Mouse (Mus musculus) intestine, embryonic 16.5 days (tissue): ENCODE measurements around the gene Gm11567. TPM values are rescaled to one million over a fixed set of nuclear protein-coding genes. Genes with fewer than 3 reads are reported as not detected.
"Not testable (repeated sequence)": the region's sequence is repeated elsewhere in the genome, so short reads cannot be mapped to it uniquely, and the experiment has no call there.

Experiments
- ATAC-seq: fragments of 200-750 bp; cut with Nextera tagmentation; 2 replicates; pipeline ENCODE4 v1.8.0; 2017; ENCODE audit warnings: moderate TSS enrichment, moderate library complexity
- H3K27ac ChIP-seq: fragments of 300-500 bp; sonication (generic); 2 replicates; pipeline ENCODE4 v1.5.1; 2014; ENCODE audit warnings: mild to moderate bottlenecking, low read length
- H3K27me3 ChIP-seq: fragments of 300-500 bp; sonication (generic); replicated peaks from 2 replicates; pipeline ENCODE4 v1.6.1; 2014; ENCODE audit warnings: low read length, control low read depth, mixed read lengths; ENCODE audit not compliant: control insufficient read depth, insufficient read depth
- H3K36me3 ChIP-seq: fragments of 300-500 bp; sonication (generic); 2 replicates; pipeline ENCODE4 v1.6.1; 2014; ENCODE audit warnings: low read length, control low read depth; ENCODE audit not compliant: control insufficient read depth, insufficient read depth
- H3K4me1 ChIP-seq: fragments of 300-500 bp; sonication (generic); 2 replicates; pipeline ENCODE4 v1.6.1; 2014; ENCODE audit warnings: low read length, control low read depth, mixed read lengths; ENCODE audit not compliant: control insufficient read depth, insufficient read depth
- H3K4me2 ChIP-seq: fragments of 300-500 bp; sonication (generic); 2 replicates; pipeline ENCODE4 v1.6.1; 2014; ENCODE audit warnings: low read depth, low read length, control low read depth
- H3K4me3 ChIP-seq: fragments of 300-500 bp; sonication (generic); 2 replicates; pipeline ENCODE4 v1.5.1; 2014; ENCODE audit warnings: mild to moderate bottlenecking, low read length
- H3K9ac ChIP-seq: fragments of 300-500 bp; sonication (generic); 2 replicates; pipeline ENCODE4 v1.6.1; 2014; ENCODE audit warnings: low read depth, low read length
- H3K9me3 ChIP-seq: fragments of 300-500 bp; sonication (generic); 2 replicates; pipeline ENCODE4 v1.6.1; 2016; ENCODE audit warnings: low read length, control low read depth; ENCODE audit not compliant: control insufficient read depth
- WGBS: fragments of 180-500 bp; shearing (Covaris S2); extraction: QIAGEN DNeasy Blood & Tissue Kit; methylation state at CpG from one replicate; pipeline ENCODE4 v1.1.7; 2014; 5-methylcytosine and 5-hydroxymethylcytosine counted together
- polyA plus RNA-seq: library from polyadenylated mRNA; unstranded; fragments of >200 nt; fragmentation: Nextera tagmentation; extraction: Ambion mirVana; gene quantifications from 2 replicates; pipeline ENCODE4 v1.2.1, GENCODE M21; 2015

The Gm11567 gene
- not detected in 2 replicates for polyA plus RNA-seq

- H3K27me3 ChIP-seq, H3K36me3 ChIP-seq, H3K9me3 ChIP-seq, H3K9ac ChIP-seq, H3K4me2 ChIP-seq, ATAC-seq, H3K27ac ChIP-seq, H3K4me1 ChIP-seq, H3K4me3 ChIP-seq: not testable (repeated sequence)
- WGBS = 41% methylated on average over 1 of the region's 1 CpGs
Measured at GRCm38 (mm10) chr11:99878887-99879286, at the start of gene Gm11567. TSS of gene Gm11567 (plus strand) at chr11:99879187.

GRCm38 (mm10) chr11:99837966-99838365 lies 41.0 kb upstream of the Gm11567 start, which contains the start of gene 2300003K06Rik:
TSS of gene 2300003K06Rik (minus strand) at chr11:99838066.
- no peak for ATAC-seq
- Histone ChIP-seq H3K36me3 (no peaks in the 10 kb centered on the region), H3K4me2 (no peak within 1 kb of the TSS), H3K4me3 (no peak within 1 kb of the TSS), H3K4me1 (no peaks in the 10 kb centered on the region), H3K27ac (no peak within 1 kb of the TSS), H3K9ac (no peak within 1 kb of the TSS), H3K27me3 (no peaks in the 10 kb centered on the region), H3K9me3 (no peaks in the 10 kb centered on the region)
- 68% methylated on average over 1 of the region's 1 CpGs for WGBS

GRCm38 (mm10) chr11:99842185-99842584 lies 36.8 kb upstream of the Gm11567 start:
- H3K27ac ChIP-seq = no peak overlapping the region
- H3K36me3 ChIP-seq = no peaks in the 10 kb centered on the region
- WGBS = 70% methylated on average over 1 of the region's 1 CpGs
- no peak overlapping the region for H3K4me2 ChIP-seq
- no peaks in the 10 kb centered on the region for H3K27me3 ChIP-seq
- H3K4me1 ChIP-seq = no peaks in the 10 kb centered on the region
- no peaks in the 10 kb centered on the region for H3K9me3 ChIP-seq
- ATAC-seq = no peak
- H3K9ac ChIP-seq = no peak overlapping the region
- H3K4me3 ChIP-seq = no peak overlapping the region

- 88% methylated on average over 2 of the region's 2 CpGs for WGBS
- no peak overlapping the region for H3K9ac ChIP-seq
- no peak for ATAC-seq
- no peak overlapping the region for H3K4me2 ChIP-seq
- no peaks in the 10 kb centered on the region for H3K36me3 ChIP-seq
- H3K27ac ChIP-seq = no peak overlapping the region
- no peaks in the 10 kb centered on the region for H3K27me3 ChIP-seq
- no peaks in the 10 kb centered on the region for H3K4me1 ChIP-seq
- no peaks in the 10 kb centered on the region for H3K9me3 ChIP-seq
- no peak overlapping the region for H3K4me3 ChIP-seq
Measured at GRCm38 (mm10) chr11:99846746-99847145, 32.2 kb upstream of the Gm11567 start.

GRCm38 (mm10) chr11:99851508-99851907 lies 27.5 kb upstream of the Gm11567 start, which contains the start of gene Krtap4-16:
TSS of gene Krtap4-16 (minus strand) at chr11:99851608.
- H3K4me2 ChIP-seq = no peak within 1 kb of the TSS
- H3K27ac ChIP-seq = no peak within 1 kb of the TSS
- H3K4me3 ChIP-seq = no peak within 1 kb of the TSS
- H3K36me3 ChIP-seq = no peaks in the 10 kb centered on the region
- no peaks in the 10 kb centered on the region for H3K27me3 ChIP-seq
- H3K4me1 ChIP-seq = no peaks in the 10 kb centered on the region
- H3K9me3 ChIP-seq = no peaks in the 10 kb centered on the region
- ATAC-seq = no peak
- no peak within 1 kb of the TSS for H3K9ac ChIP-seq

GRCm38 (mm10) chr11:99854121-99854520 lies 24.9 kb upstream of the Gm11567 start:
- no peak overlapping the region for H3K4me2 ChIP-seq

GRCm38 (mm10) chr11:99857617-99858016 lies 21.4 kb upstream of the Gm11567 start, which contains the start of gene Gm11568:
TSS of gene Gm11568 (plus strand) at chr11:99857917.
- 86% methylated on average over 2 of the region's 2 CpGs for WGBS
- H3K4me3 ChIP-seq = no peak within 1 kb of the TSS
- H3K9ac ChIP-seq = no peak within 1 kb of the TSS
- no peaks in the 10 kb centered on the region for H3K4me1 ChIP-seq
- H3K27ac ChIP-seq = no peak within 1 kb of the TSS
- H3K9me3 ChIP-seq = no peaks in the 10 kb centered on the region
- H3K4me2 ChIP-seq = no peak within 1 kb of the TSS
- no peaks in the 10 kb centered on the region for H3K36me3 ChIP-seq
- ATAC-seq = no peak
- H3K27me3 ChIP-seq = no peaks in the 10 kb centered on the region

More at GRCm38 (mm10) chr11:99854121-99854520, 24.9 kb upstream of the Gm11567 start:
- no peak for ATAC-seq
- H3K9me3 ChIP-seq = no peaks in the 10 kb centered on the region
- H3K27me3 ChIP-seq = no peaks in the 10 kb centered on the region
- no peak overlapping the region for H3K9ac ChIP-seq
- H3K4me3 ChIP-seq = no peak overlapping the region
- H3K27ac ChIP-seq = no peak overlapping the region
- 55% methylated on average over 3 of the region's 3 CpGs for WGBS
- H3K36me3 ChIP-seq = no peaks in the 10 kb centered on the region
- no peaks in the 10 kb centered on the region for H3K4me1 ChIP-seq

- Histone ChIP-seq H3K9ac (no peak overlapping the region), H3K36me3 (no peaks in the 10 kb centered on the region), H3K4me1 (no peaks in the 10 kb centered on the region), H3K27ac (no peak overlapping the region), H3K4me3 (no peak overlapping the region), H3K27me3 (no peaks in the 10 kb centered on the region), H3K4me2 (no peak overlapping the region), H3K9me3 (no peaks in the 10 kb centered on the region)
- ATAC-seq = no peak
- 76% methylated on average over 2 of the region's 2 CpGs for WGBS
Measured at GRCm38 (mm10) chr11:99858761-99859160, 20.2 kb upstream of the Gm11567 start.

- not testable (repeated sequence) for H3K36me3 ChIP-seq, H3K4me2 ChIP-seq, H3K4me3 ChIP-seq, H3K9ac ChIP-seq, H3K9me3 ChIP-seq, ATAC-seq, H3K27ac ChIP-seq, H3K4me1 ChIP-seq, H3K27me3 ChIP-seq
- 74% methylated on average over 1 of the region's 1 CpGs for WGBS
Measured at GRCm38 (mm10) chr11:99864176-99864575, 14.8 kb upstream of the Gm11567 start, which contains the start of gene Gm11559. TSS of gene Gm11559 (plus strand) at chr11:99864476.

GRCm38 (mm10) chr11:99873089-99873488 lies 5.9 kb upstream of the Gm11567 start, which contains the start of gene Krtap9-1:
TSS of gene Krtap9-1 (plus strand) at chr11:99873389.
- ATAC-seq, H3K9me3 ChIP-seq, H3K4me2 ChIP-seq, H3K27ac ChIP-seq, H3K4me1 ChIP-seq, H3K9ac ChIP-seq, H3K36me3 ChIP-seq, H3K27me3 ChIP-seq, H3K4me3 ChIP-seq: not testable (repeated sequence)
- WGBS = 88% methylated on average over 1 of the region's 1 CpGs
